Mouse (Mus musculus): Measurements from ENCODE around the gene Fshb.

DNA sequence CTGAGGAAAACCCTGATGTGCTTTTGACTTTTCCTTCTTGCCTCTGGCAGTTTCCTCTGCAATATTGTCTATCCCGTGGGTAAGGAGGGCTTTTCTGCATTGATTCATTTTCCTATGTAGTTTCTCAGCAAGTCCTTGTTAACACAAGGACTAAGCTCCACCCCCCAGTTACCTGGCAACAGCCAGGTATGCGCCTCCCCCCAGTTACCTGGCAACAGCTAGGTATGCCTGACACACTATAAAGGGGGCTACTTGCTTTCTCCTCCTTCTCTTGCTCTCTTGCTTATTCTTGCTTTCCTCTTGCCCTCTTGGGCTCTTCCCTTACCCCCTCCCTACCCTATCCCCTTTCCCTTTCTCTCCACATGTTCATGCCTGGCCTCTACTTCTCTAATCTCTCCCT is 3.8 kb upstream of the Fshb start:
- no peak for TF ChIP-seq POLR2A (IDR thresholded peaks at IDR 0.05; ENCODE audit: low read depth, low read length)
- no peak for TF ChIP-seq CTCF (IDR thresholded peaks at IDR 0.05; ENCODE audit: extremely low read depth, insufficient read length, insufficient replicate concordance, low read depth, low read length)
